Mouse (Mus musculus): ENCODE results near the gene Casr.

- no peak for TF ChIP-seq CTCF (IDR thresholded peaks at IDR 0.05; ENCODE audit: low read depth)
- no peak for TF ChIP-seq EP300 (optimal IDR thresholded peaks at IDR 0.05)
Measured at GRCm38 (mm10) chr16:36532046-36532445, 29.9 kb downstream of the Casr start.

All from stomach, postnatal 0 days (tissue).